Mouse (Mus musculus): Measurements from ENCODE around the gene Ppip5k1.
"Not testable (repeated sequence)": the region's sequence is repeated elsewhere in the genome, so short reads cannot be mapped to it uniquely, and the experiment has no call there.

GRCm38 (mm10) chr2:121386961-121387575 is 31.9 kb upstream of the Ppip5k1 start, which contains the start of gene Strc:
- TF ChIP-seq CTCF (IDR thresholded peaks at IDR 0.05; ENCODE audit: low read depth, low read length); POLR2A (IDR thresholded peaks at IDR 0.05; ENCODE audit: borderline replicate concordance, low read depth, low read length): not testable (repeated sequence)
